Mouse (Mus musculus) heart, postnatal 0 days (tissue): Measurements from ENCODE around the gene H2afy.

Experiments
- CTCF ChIP-seq: IDR thresholded peaks from 2 replicates; pipeline ENCODE4 v1.5.1; 2016; ENCODE audit warnings: antibody characterized with exemption, control low read depth, low read depth
- EP300 ChIP-seq: IDR thresholded peaks from 2 replicates; pipeline ENCODE4 v1.6.1; 2016; ENCODE audit warnings: antibody characterized with exemption, low read depth

GRCm38 (mm10) chr13:56050246-56050645, 85.9 kb downstream of the H2afy start:
- TF ChIP-seq EP300 = no peak
- no peak for TF ChIP-seq CTCF
